Mouse (Mus musculus): ENCODE results near the gene Mvb12a.

- TF ChIP-seq CTCF (IDR thresholded peaks at IDR 0.05; ENCODE audit: low read depth, low read length) (no peak), GATA1 (IDR thresholded peaks at IDR 0.05; ENCODE audit: borderline replicate concordance, low read length) (no peak), GATA2 (IDR thresholded peaks at IDR 0.05; ENCODE audit: borderline replicate concordance, low read depth, low read length) (no peak), POLR2AphosphoS5 (IDR thresholded peaks at IDR 0.05; ENCODE audit: insufficient replicate concordance, low read depth, low read length) (no peak)
Observed at GRCm38 (mm10) chr8:71570291-71570954, 27.7 kb downstream of the Mvb12a start.
